Comparison of ENCODE assay signal across 13 mouse cellular contexts in genomic region chr1:51907821-51908220, GRCm38 (mm10). TPM values are rescaled to one million over a fixed set of nuclear protein-coding genes. Genes with fewer than 3 reads are reported as not detected.
DNase-seq lines count a peak whose midpoint lies in the region; ATAC-seq and TF ChIP-seq lines count a peak whose summit lies in the region.
"Had no signal": no experiment of that assay in that cellular context is flagged by ENCODE, and none has a peak within 500 bp of the region (broad histone marks: within the 10 kb centered on the region; RNA-seq: fewer than 3 reads in every experiment).

No protein-coding gene starts in this region.

- TF ChIP-seq EP300 in heart, postnatal 0 days (IDR thresholded peaks at IDR 0.05; ENCODE audit: low read depth), result no peak

- 0 out of 2 replicates have a peak, but pooled peaks cover 4% of the 10 kb centered on the region for H3K36me3 ChIP-seq in heart, postnatal 0 days (replicated peaks; ENCODE audit: control insufficient read depth, insufficient read depth, low read length)
- H3K36me3 ChIP-seq in heart, embryonic 10.5 days, result no peaks in the 10 kb centered on the region
- no peaks in the 10 kb centered on the region for H3K36me3 ChIP-seq in midbrain, embryonic 12.5 days
- no peaks in the 10 kb centered on the region for H3K36me3 ChIP-seq in midbrain, embryonic 15.5 days (replicated peaks)
- H3K36me3 ChIP-seq: intestine, embryonic 15.5 days had no signal

- 43% methylated on average over 8 of the region's 8 CpGs for WGBS in heart, postnatal 0 days
- WGBS in heart, embryonic 10.5 days, result 38% methylated on average over 8 of the region's 8 CpGs
- WGBS in midbrain, embryonic 12.5 days, result 29% methylated on average over 8 of the region's 8 CpGs
- 19% methylated on average over 8 of the region's 8 CpGs for WGBS in midbrain, embryonic 15.5 days

- DNase-seq in heart, postnatal 0 days (ENCODE audit: low spot score), result no peak
- DNase-seq in heart, embryonic 10.5 days (ENCODE audit: low spot score), result no peak
- no peak for DNase-seq in thymus, postnatal 14 days
- DNase-seq: adrenal gland, adult 2 months; gastrocnemius, postnatal 14 days; thymus, postnatal 36 days had no signal

- H3K9me3 ChIP-seq in heart, postnatal 0 days (replicated peaks; ENCODE audit: control insufficient read depth, low read length), result no peaks in the 10 kb centered on the region
- no peaks in the 10 kb centered on the region for H3K9me3 ChIP-seq in heart, embryonic 10.5 days
- H3K9me3 ChIP-seq in midbrain, embryonic 12.5 days, result no peaks in the 10 kb centered on the region
- no peaks in the 10 kb centered on the region for H3K9me3 ChIP-seq in midbrain, embryonic 15.5 days
- H3K9me3 ChIP-seq: intestine, embryonic 15.5 days had no signal

- H3K9ac ChIP-seq in heart, postnatal 0 days (replicated peaks; ENCODE audit: low read depth, low read length), result no peak overlapping the region
- H3K9ac ChIP-seq in midbrain, embryonic 12.5 days (replicated peaks), result no peak overlapping the region
- H3K9ac ChIP-seq in midbrain, embryonic 15.5 days, result no peak overlapping the region
- H3K9ac ChIP-seq: intestine, embryonic 15.5 days had no signal

- peaks cover 13% of the 10 kb centered on the region; the same call in 1 of the 2 replicates for H3K4me1 ChIP-seq in heart, postnatal 0 days (ENCODE audit: control insufficient read depth, insufficient read depth)
- H3K4me1 ChIP-seq in heart, embryonic 10.5 days, result peaks cover 54% of the 10 kb centered on the region
- H3K4me1 ChIP-seq in midbrain, embryonic 12.5 days, result peaks cover 37% of the 10 kb centered on the region
- peaks cover 34% of the 10 kb centered on the region for H3K4me1 ChIP-seq in midbrain, embryonic 15.5 days

- H3K27ac ChIP-seq in heart, postnatal 0 days (ENCODE audit: low read depth), result 0 out of 2 replicates have a peak overlapping the region, but pooled peaks have one; percentile 1
- no peak overlapping the region for H3K27ac ChIP-seq in heart, embryonic 10.5 days
- H3K27ac ChIP-seq in midbrain, embryonic 12.5 days (replicated peaks), result no peak overlapping the region
- H3K27ac ChIP-seq in midbrain, embryonic 15.5 days, result no peak overlapping the region
- H3K27ac ChIP-seq: intestine, embryonic 15.5 days had no signal

- TF ChIP-seq CTCF in heart, postnatal 0 days (IDR thresholded peaks at IDR 0.05; ENCODE audit: low read depth), result no peak

- no peaks in the 10 kb centered on the region for H3K27me3 ChIP-seq in heart, postnatal 0 days (ENCODE audit: control insufficient read depth, insufficient read depth, low read length)
- no peaks in the 10 kb centered on the region for H3K27me3 ChIP-seq in heart, embryonic 10.5 days (ENCODE audit: insufficient read depth, poor library complexity, severe bottlenecking)
- H3K27me3 ChIP-seq in midbrain, embryonic 12.5 days, result no peaks in the 10 kb centered on the region
- no peaks in the 10 kb centered on the region for H3K27me3 ChIP-seq in midbrain, embryonic 15.5 days (replicated peaks)
- H3K27me3 ChIP-seq: intestine, embryonic 15.5 days; Patski had no signal

- H3K4me3 ChIP-seq in heart, postnatal 0 days (ENCODE audit: low read depth, low read length), result no peak overlapping the region
- no peak overlapping the region for H3K4me3 ChIP-seq in heart, embryonic 10.5 days
- no peak overlapping the region for H3K4me3 ChIP-seq in midbrain, embryonic 12.5 days
- H3K4me3 ChIP-seq in midbrain, embryonic 15.5 days, result no peak overlapping the region
- H3K4me3 ChIP-seq: intestine, embryonic 15.5 days had no signal

- ATAC-seq in heart, postnatal 0 days (ENCODE audit: insufficient read depth, low read depth), result no peak
- no peak for ATAC-seq in midbrain, embryonic 12.5 days (ENCODE audit: low FRiP score, low read depth)
- ATAC-seq in midbrain, embryonic 15.5 days (replicated peaks), result no peak
- ATAC-seq in common myeloid progenitor, adult 5-6 weeks (replicated peaks; ENCODE audit: low read depth, poor library complexity, severe bottlenecking), result 0 out of 2 replicates have a peak, but pooled peaks have one; percentile 5
- ATAC-seq in monocyte, adult 5-6 weeks (replicated peaks; ENCODE audit: insufficient number of reproducible peaks, low FRiP score, low TSS enrichment, poor library complexity, severe bottlenecking), result peak; percentile 77
- ATAC-seq: CD4-positive, CD25-positive, alpha-beta regulatory T cell, adult 4 months; intestine, embryonic 15.5 days; Patski had no signal

- H3K4me2 ChIP-seq in heart, postnatal 0 days (ENCODE audit: low read depth, low read length), result no peak overlapping the region
- H3K4me2 ChIP-seq in midbrain, embryonic 12.5 days (replicated peaks), result 0 out of 2 replicates have a peak overlapping the region, but pooled peaks have one; percentile 15
- H3K4me2 ChIP-seq in midbrain, embryonic 15.5 days, result no peak overlapping the region
- H3K4me2 ChIP-seq: intestine, embryonic 15.5 days had no signal

RNA-seq across cellular contexts. Expression of gene Myo1b, which starts 8.1 kb away (rescaled TPM):
- 12.6 and 14.0 TPM in 2 replicates for total RNA-seq in heart, postnatal 0 days (2014; rRNA removed; ENCODE audit: low replicate concordance)
- 22.8 and 24.3 TPM in 2 replicates for polyA plus RNA-seq in heart, postnatal 0 days (2015; fragmentation: Nextera tagmentation; extraction: Ambion mirVana)
- polyA plus RNA-seq in heart, embryonic 10.5 days (2016; fragmentation: Nextera tagmentation; extraction: Ambion mirVana), result 38.2 and 48.2 TPM in 2 replicates
- polyA plus RNA-seq in midbrain, embryonic 12.5 days (2016; fragmentation: Nextera tagmentation; extraction: Ambion mirVana), result 111 and 115 TPM in 2 replicates
- 69.4 and 69.6 TPM in 2 replicates for polyA plus RNA-seq in midbrain, embryonic 15.5 days (2015; fragmentation: Nextera tagmentation; extraction: Ambion mirVana)
- 0.87 and 0.92 TPM in 2 replicates for total RNA-seq in common myeloid progenitor, adult 5-6 weeks (2017)
- total RNA-seq in monocyte, adult 5-6 weeks (2017), result 0.21 to 3.0 TPM (median 0.39 TPM) in 3 replicates

Comparison
In these comparisons a context has a peak if more than half of its experiments do, and no peak if none do; other contexts are left out.
1. ATAC-seq: peak in common myeloid progenitor, adult 5-6 weeks (single experiment) and monocyte, adult 5-6 weeks (single experiment); none in heart, postnatal 0 days (single experiment), midbrain, embryonic 12.5 days (single experiment) and midbrain, embryonic 15.5 days (single experiment).